Mouse (Mus musculus) midbrain, postnatal 0 days (tissue): ENCODE measurements around the gene Myh8. TPM values are rescaled to one million over a fixed set of nuclear protein-coding genes. Genes with fewer than 3 reads are reported as not detected.

Experiments used
- ATAC-seq: fragments of 200-750 bp; cut with Nextera tagmentation; 2 replicates; pipeline ENCODE4 v1.8.0; 2017; ENCODE audit warnings: moderate number of reproducible peaks, mild to moderate bottlenecking, moderate TSS enrichment, moderate library complexity; ENCODE audit not compliant: low FRiP score
- DNase-seq: peaks from one replicate; pipeline ENCODE4 v3.0.0-alpha.2; 2015; ENCODE audit warnings: low spot score
- H3K27ac ChIP-seq: fragments of 300-500 bp; sonication (generic); 2 replicates; pipeline ENCODE4 v1.5.1; 2014; ENCODE audit warnings: low read depth, mild to moderate bottlenecking, low read length, mixed read lengths
- H3K27me3 ChIP-seq: fragments of 300-500 bp; sonication (generic); 2 replicates; pipeline ENCODE4 v1.6.1; 2014; ENCODE audit warnings: low read length, control low read depth, mixed read lengths; ENCODE audit not compliant: insufficient read depth
- H3K36me3 ChIP-seq: fragments of 300-500 bp; sonication (generic); 2 replicates; pipeline ENCODE4 v1.6.1; 2014; ENCODE audit warnings: low read length, control low read depth, mixed read lengths; ENCODE audit not compliant: insufficient read depth
- H3K4me1 ChIP-seq: fragments of 300-500 bp; sonication (generic); 2 replicates; pipeline ENCODE4 v1.6.1; 2014; ENCODE audit warnings: mild to moderate bottlenecking, control low read depth, antibody characterized with exemption, low read length, mixed read lengths; ENCODE audit not compliant: insufficient read depth
- H3K4me2 ChIP-seq: fragments of 300-500 bp; sonication (generic); 2 replicates; pipeline ENCODE4 v1.6.1; 2014; ENCODE audit warnings: low read depth, mild to moderate bottlenecking, low read length, mixed read lengths; ENCODE audit not compliant: poor library complexity, severe bottlenecking
- H3K4me3 ChIP-seq: fragments of 300-500 bp; sonication (generic); 2 replicates; pipeline ENCODE4 v1.5.1; 2014; ENCODE audit warnings: low read depth, mild to moderate bottlenecking, low read length, moderate library complexity
- H3K9ac ChIP-seq: fragments of 300-500 bp; sonication (generic); replicated peaks from 2 replicates; pipeline ENCODE4 v1.6.1; 2014; ENCODE audit warnings: mild to moderate bottlenecking, low read length, moderate library complexity, mixed read lengths; ENCODE audit not compliant: poor library complexity, severe bottlenecking
- H3K9me3 ChIP-seq: fragments of 300-500 bp; sonication (generic); 2 replicates; pipeline ENCODE4 v1.6.1; 2016; ENCODE audit warnings: low read length, control low read depth
- CTCF ChIP-seq: IDR thresholded peaks from 2 replicates; pipeline ENCODE4 v1.5.1; 2016; ENCODE audit warnings: antibody characterized with exemption, mild to moderate bottlenecking
- WGBS: fragments of 180-500 bp; shearing (Covaris S2); extraction: QIAGEN DNeasy Blood & Tissue Kit; methylation state at CpG from one replicate; pipeline ENCODE4 v1.1.7; 2014; 5-methylcytosine and 5-hydroxymethylcytosine counted together
- polyA plus RNA-seq: library from polyadenylated mRNA; unstranded; fragments of >200 nt; fragmentation: Nextera tagmentation; extraction: Ambion mirVana; gene quantifications from 2 replicates; pipeline ENCODE4 v1.2.1, GENCODE M21; 2015
- total RNA-seq: library from RNA; depleted of rRNA; stranded (reverse); fragments of >200 nt; gene quantifications from 2 replicates; pipeline ENCODE4 v1.2.3, GENCODE M21; 2014

Gene Myh8
- total and polyA plus RNA-seq, 2 experiments from 2014 or later, result 0.36 to 3.0 TPM

GRCm38 (mm10) chr11:67313733-67314452 lies 37.0 kb downstream of the Myh8 start:
- no peak for TF ChIP-seq CTCF
- H3K27ac ChIP-seq, result no peak overlapping the region
- peak; percentile 7 for DNase-seq
- WGBS, result 60% methylated on average over 15 of the region's 15 CpGs
- no peaks in the 10 kb centered on the region for H3K36me3 ChIP-seq
- H3K27me3 ChIP-seq, result no peaks in the 10 kb centered on the region
- ATAC-seq, result no peak
- no peaks in the 10 kb centered on the region for H3K4me1 ChIP-seq
- no peak overlapping the region for H3K4me3 ChIP-seq
- H3K4me2 ChIP-seq, result no peak overlapping the region
- H3K9me3 ChIP-seq, result no peaks in the 10 kb centered on the region
- no peak overlapping the region for H3K9ac ChIP-seq

GRCm38 (mm10) chr11:67321358-67321757 lies 44.4 kb downstream of the Myh8 start, which contains the start of gene Myh13:
Gene Myh13 (plus strand): TSS chr11:67321658.
- H3K27me3 ChIP-seq, result no peaks in the 10 kb centered on the region
- H3K9ac ChIP-seq, result no peak within 1 kb of the TSS
- no peak within 1 kb of the TSS for H3K4me3 ChIP-seq
- ATAC-seq (no peak), DNase-seq (no peak)
- 79% methylated on average over 7 of the region's 7 CpGs for WGBS
- no peaks in the 10 kb centered on the region for H3K36me3 ChIP-seq
- no peak within 1 kb of the TSS for H3K27ac ChIP-seq
- no peak within 1 kb of the TSS for H3K4me2 ChIP-seq
- H3K4me1 ChIP-seq, result no peaks in the 10 kb centered on the region
- no peak for TF ChIP-seq CTCF
- no peaks in the 10 kb centered on the region for H3K9me3 ChIP-seq

- Histone ChIP-seq H3K9ac (no peak overlapping the region), H3K27me3 (no peaks in the 10 kb centered on the region), H3K4me2 (no peak overlapping the region), H3K4me3 (no peak overlapping the region), H3K27ac (no peak overlapping the region), H3K36me3 (no peaks in the 10 kb centered on the region), H3K4me1 (no peaks in the 10 kb centered on the region), H3K9me3 (no peaks in the 10 kb centered on the region)
- no peak for DNase-seq
- TF ChIP-seq CTCF, result no peak
- no peak for ATAC-seq
- 54% methylated on average over 2 of the region's 2 CpGs for WGBS
Measured at GRCm38 (mm10) chr11:67326536-67326935, 49.6 kb downstream of the Myh8 start.

GRCm38 (mm10) chr11:67344556-67344955 lies 67.6 kb downstream of the Myh8 start:
- 74% methylated on average over 3 of the region's 3 CpGs for WGBS
- H3K9ac ChIP-seq, result no peak overlapping the region
- H3K27me3 ChIP-seq, result peaks cover 3% of the 10 kb centered on the region; the same call in 1 of the 2 replicates
- H3K4me2 ChIP-seq, result no peak overlapping the region
- H3K36me3 ChIP-seq, result no peaks in the 10 kb centered on the region
- H3K9me3 ChIP-seq, result no peaks in the 10 kb centered on the region
- no peaks in the 10 kb centered on the region for H3K4me1 ChIP-seq
- TF ChIP-seq CTCF, result no peak
- ATAC-seq (no peak), DNase-seq (no peak)
- H3K4me3 ChIP-seq, result no peak overlapping the region
- H3K27ac ChIP-seq, result no peak overlapping the region

GRCm38 (mm10) chr11:67345186-67345855 lies 68.4 kb downstream of the Myh8 start:
- ATAC-seq (no peak), DNase-seq (peak; percentile 56)
- Histone ChIP-seq H3K4me1 (no peaks in the 10 kb centered on the region), H3K4me3 (no peak overlapping the region), H3K27me3 (peaks cover 3% of the 10 kb centered on the region; the same call in 1 of the 2 replicates), H3K9me3 (no peaks in the 10 kb centered on the region), H3K4me2 (no peak overlapping the region), H3K9ac (no peak overlapping the region), H3K36me3 (no peaks in the 10 kb centered on the region), H3K27ac (no peak overlapping the region)
- no peak for TF ChIP-seq CTCF
- WGBS, result 75% methylated on average over 2 of the region's 2 CpGs

- Histone ChIP-seq H3K4me1 (no peaks in the 10 kb centered on the region), H3K9ac (no peak overlapping the region), H3K4me3 (no peak overlapping the region), H3K36me3 (no peaks in the 10 kb centered on the region), H3K4me2 (no peak overlapping the region), H3K27me3 (peaks cover 3% of the 10 kb centered on the region; the same call in 1 of the 2 replicates), H3K9me3 (no peaks in the 10 kb centered on the region), H3K27ac (no peak overlapping the region)
- no peak for TF ChIP-seq CTCF
- no peak for DNase-seq
- ATAC-seq, result no peak
Measured at GRCm38 (mm10) chr11:67345856-67346236, 68.9 kb downstream of the Myh8 start.
